Mouse (Mus musculus): ENCODE measurements around the gene Bglap2.

DNA sequence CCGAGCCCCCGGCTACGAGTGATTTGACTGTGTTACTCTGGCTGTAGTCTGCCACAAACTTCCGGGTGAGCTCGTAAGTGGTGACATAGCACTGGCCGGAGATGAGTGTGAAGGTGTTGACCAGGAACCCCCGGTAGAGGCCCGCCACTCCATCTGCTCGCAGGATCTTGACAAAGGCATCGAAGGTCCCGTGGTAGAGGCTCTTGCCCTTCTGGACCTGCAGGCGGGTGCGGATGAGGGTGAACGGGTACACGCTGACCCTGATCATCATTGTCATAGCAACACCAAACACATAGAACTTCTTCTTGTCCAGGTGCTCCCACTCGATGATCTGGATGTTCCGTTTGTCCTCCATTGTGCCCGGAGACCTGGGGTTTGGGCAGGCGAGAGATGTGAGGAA lies 42.3 kb upstream of the Bglap2 start:
- TF ChIP-seq GATA1 (IDR thresholded peaks at IDR 0.05; ENCODE audit: borderline replicate concordance, low read length), result no peak
- TF ChIP-seq FLI1 (IDR thresholded peaks at IDR 0.05; ENCODE audit: low read length), result no peak
